In the genomic region with DNA sequence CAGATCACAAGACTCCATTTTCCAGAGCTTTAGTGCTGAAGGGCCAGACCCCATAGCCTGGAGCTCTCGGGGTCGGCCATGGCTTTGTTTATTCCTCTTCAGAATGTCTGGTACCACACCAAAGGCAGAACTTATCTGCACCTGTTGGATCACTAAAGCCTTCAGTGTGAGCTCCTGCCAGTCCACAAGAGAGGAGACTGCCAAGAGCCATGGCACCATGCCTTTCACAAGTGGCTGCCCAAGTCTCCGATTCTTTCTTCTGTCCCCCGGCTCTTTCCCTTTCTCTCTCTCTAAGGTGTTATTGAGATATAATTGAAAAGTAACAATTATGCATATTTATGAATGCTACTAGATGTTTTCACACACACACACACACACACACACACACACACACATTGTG, we compare ENCODE assay signal across 26 mouse cellular contexts. TPM values are rescaled to one million over a fixed set of nuclear protein-coding genes. Genes with fewer than 3 reads are reported as not detected.
DNase-seq lines count a peak whose midpoint lies in the region; ATAC-seq lines count a peak whose summit lies in the region.
"Had no signal": no experiment of that assay in that cellular context is flagged by ENCODE, and none has a peak within 500 bp of the region (broad histone marks: within the 10 kb centered on the region; RNA-seq: fewer than 3 reads in every experiment).

No protein-coding gene starts in this region.

- 74% methylated on average over 4 of the region's 4 CpGs for WGBS in embryonic facial prominence, embryonic 14.5 days
- WGBS in embryonic facial prominence, embryonic 10.5 days, result 83% methylated on average over 4 of the region's 4 CpGs

- peak; percentile 16 for DNase-seq in embryonic facial prominence, embryonic 14.5 days (ENCODE audit: low spot score)
- DNase-seq in embryonic facial prominence, embryonic 10.5 days (ENCODE audit: low spot score), result no peak
- peak; percentile 22 for DNase-seq in left cerebral cortex, postnatal 4 days
- no peak for DNase-seq in left cerebral cortex, postnatal 36 days (ENCODE audit: low spot score in 2 of 2)
- peak; percentile 40 for DNase-seq in gastrocnemius, postnatal 25 days
- no peak for DNase-seq in layer of hippocampus, adult 9-10 months (ENCODE audit: low spot score)
- DNase-seq: adrenal gland, adult 2 months; cerebellum, adult 11 months; cerebellum, adult 9-10 months; embryo, embryonic 11 days; heart, postnatal 14 days; kidney, adult 11 months had no signal

- no peak overlapping the region for H3K4me2 ChIP-seq in embryonic facial prominence, embryonic 14.5 days (ENCODE audit: low read depth, low read length)
- H3K4me2 ChIP-seq: embryonic facial prominence, embryonic 12.5 days; forebrain, embryonic 13.5 days; heart, embryonic 11.5 days; heart, embryonic 15.5 days; hindbrain, embryonic 13.5 days had no signal

- 0 out of 2 replicates have a peak, but pooled peaks cover under 1% of the 10 kb centered on the region for H3K4me1 ChIP-seq in embryonic facial prominence, embryonic 14.5 days (ENCODE audit: control insufficient read depth, insufficient read depth, low read length)
- peaks cover 6% of the 10 kb centered on the region for H3K4me1 ChIP-seq in embryonic facial prominence, embryonic 10.5 days
- H3K4me1 ChIP-seq: embryonic facial prominence, embryonic 12.5 days had no signal

- H3K27me3 ChIP-seq in embryonic facial prominence, embryonic 14.5 days (replicated peaks; ENCODE audit: control insufficient read depth, insufficient read depth, low read length), result no peaks in the 10 kb centered on the region
- H3K27me3 ChIP-seq in embryonic facial prominence, embryonic 10.5 days (replicated peaks; ENCODE audit: low read depth, poor library complexity, severe bottlenecking), result no peaks in the 10 kb centered on the region
- H3K27me3 ChIP-seq: embryonic facial prominence, embryonic 12.5 days; forebrain, embryonic 13.5 days; heart, embryonic 15.5 days; hindbrain, embryonic 13.5 days had no signal

- no peaks in the 10 kb centered on the region for H3K36me3 ChIP-seq in embryonic facial prominence, embryonic 14.5 days (ENCODE audit: control insufficient read depth, insufficient read depth, low read length)
- H3K36me3 ChIP-seq in embryonic facial prominence, embryonic 10.5 days (replicated peaks), result no peaks in the 10 kb centered on the region
- H3K36me3 ChIP-seq: embryonic facial prominence, embryonic 12.5 days; heart, embryonic 15.5 days; hindbrain, embryonic 13.5 days had no signal

- no peak for ATAC-seq in embryonic facial prominence, embryonic 14.5 days (ENCODE audit: low read depth)
- ATAC-seq: forebrain, embryonic 13.5 days; hindbrain, postnatal 0 days had no signal

- no peak overlapping the region for H3K4me3 ChIP-seq in embryonic facial prominence, embryonic 14.5 days (ENCODE audit: low read depth, low read length)
- H3K4me3 ChIP-seq in embryonic facial prominence, embryonic 10.5 days, result no peak overlapping the region
- H3K4me3 ChIP-seq: embryonic facial prominence, embryonic 12.5 days; forebrain, embryonic 13.5 days; heart, adult 2 months; heart, embryonic 15.5 days; hindbrain, embryonic 13.5 days had no signal

- H3K9me3 ChIP-seq in embryonic facial prominence, embryonic 14.5 days (ENCODE audit: control insufficient read depth, low read length), result no peaks in the 10 kb centered on the region
- H3K9me3 ChIP-seq in embryonic facial prominence, embryonic 10.5 days, result no peaks in the 10 kb centered on the region
- H3K9me3 ChIP-seq: embryonic facial prominence, embryonic 12.5 days; forebrain, embryonic 13.5 days; heart, embryonic 15.5 days; hindbrain, embryonic 13.5 days had no signal

- no peak overlapping the region for H3K9ac ChIP-seq in embryonic facial prominence, embryonic 14.5 days (ENCODE audit: low read depth, low read length)
- H3K9ac ChIP-seq: embryonic facial prominence, embryonic 12.5 days; forebrain, embryonic 13.5 days; heart, embryonic 15.5 days; hindbrain, embryonic 13.5 days had no signal

- intact Hi-C loops in left cerebral cortex, postnatal 4 days (cut with DNase I), result loop anchor here (10.0 kb wide), 1 partner anchor 465 kb away; no protein-coding TSS in a partner anchor
- intact Hi-C loops in left cerebral cortex, postnatal 36 days (cut with DNase I), result loop anchor here (10.0 kb wide), 2 partner anchors 315 to 495 kb away; no protein-coding TSS in a partner anchor

- H3K27ac ChIP-seq in embryonic facial prominence, embryonic 14.5 days (replicated peaks; ENCODE audit: low read depth, low read length), result no peak overlapping the region
- H3K27ac ChIP-seq in embryonic facial prominence, embryonic 10.5 days (replicated peaks), result no peak overlapping the region
- H3K27ac ChIP-seq: embryonic facial prominence, embryonic 12.5 days; forebrain, embryonic 13.5 days; heart, adult 2 months; heart, embryonic 15.5 days; hindbrain, embryonic 13.5 days; hindbrain, postnatal 0 days had no signal

RNA-seq across cellular contexts. Expression of gene Lrrc72, which starts 43.1 kb away (rescaled TPM):
- polyA plus RNA-seq in embryonic facial prominence, embryonic 14.5 days (2014; fragmentation: Nextera tagmentation; extraction: Ambion mirVana), result not detected in 2 replicates
- polyA plus RNA-seq in embryonic facial prominence, embryonic 10.5 days (2016; fragmentation: Nextera tagmentation; extraction: Ambion mirVana), result not detected in 2 replicates
- total RNA-seq in left cerebral cortex, postnatal 4 days (2021), result not detected
- not detected for total RNA-seq in left cerebral cortex, postnatal 36 days (2021)
- not detected for total RNA-seq in gastrocnemius, postnatal 25 days (2021)
- total RNA-seq: adrenal gland, adult 2 months; adrenal gland, postnatal 4 days; common myeloid progenitor, adult 5-6 weeks; ES-E14; heart, adult 2 months; heart, postnatal 14 days; hematopoietic stem cell, adult 5-6 weeks; hindbrain, postnatal 0 days had no signal
- polyA plus RNA-seq: adrenal gland, adult 2 months; brain, embryonic 14.5 days; embryonic facial prominence, embryonic 12.5 days; forebrain, embryonic 13.5 days; gonadal fat pad, adult 2 months; heart, adult 2 months; heart, embryonic 11.5 days; heart, embryonic 15.5 days; hindbrain, embryonic 13.5 days; hindbrain, postnatal 0 days; intestine, embryonic 14.5 days had no signal

RNA-seq across cellular contexts. Expression of gene Bzw2, which starts 52.2 kb away (rescaled TPM):
- polyA plus RNA-seq in embryonic facial prominence, embryonic 14.5 days (2014; fragmentation: Nextera tagmentation; extraction: Ambion mirVana), result 172 and 198 TPM in 2 replicates
- polyA plus RNA-seq in embryonic facial prominence, embryonic 10.5 days (2016; fragmentation: Nextera tagmentation; extraction: Ambion mirVana), result 301 and 303 TPM in 2 replicates
- 100 to 1,000 TPM; 252 to 269 TPM for total RNA-seq in left cerebral cortex, postnatal 4 days (2021)
- 10 to 100 TPM; 48.7 to 49.1 TPM for total RNA-seq in left cerebral cortex, postnatal 36 days (2021)
- 100 to 1,000 TPM in 1 of 2 experiments, 10 to 100 TPM in 1; 83.3 to 127 TPM for total RNA-seq in gastrocnemius, postnatal 25 days (2021)

RNA-seq across cellular contexts. Expression of gene Ankmy2, which starts 53.2 kb away (rescaled TPM):
- 33.3 and 37.8 TPM in 2 replicates for polyA plus RNA-seq in embryonic facial prominence, embryonic 14.5 days (2014; fragmentation: Nextera tagmentation; extraction: Ambion mirVana)
- 22.6 and 25.7 TPM in 2 replicates for polyA plus RNA-seq in embryonic facial prominence, embryonic 10.5 days (2016; fragmentation: Nextera tagmentation; extraction: Ambion mirVana)
- 10 to 100 TPM; 61.8 to 63.7 TPM for total RNA-seq in left cerebral cortex, postnatal 4 days (2021)
- total RNA-seq in left cerebral cortex, postnatal 36 days (2021), result 10 to 100 TPM; 50.3 to 54.1 TPM
- total RNA-seq in gastrocnemius, postnatal 25 days (2021), result 1 to 10 TPM; 6.3 to 6.4 TPM

Comparison
In these comparisons a context has a peak if more than half of its experiments do, and no peak if none do; other contexts are left out.
1. DNase-seq: peak in embryonic facial prominence, embryonic 14.5 days (single experiment), left cerebral cortex, postnatal 4 days (single experiment) and gastrocnemius, postnatal 25 days (single experiment); none in embryonic facial prominence, embryonic 10.5 days (single experiment), left cerebral cortex, postnatal 36 days (0 of 2) and layer of hippocampus, adult 9-10 months (single experiment).
2. RNA of gene Ankmy2, which starts 53.2 kb away (total RNA-seq): 61.8 to 63.7 TPM in left cerebral cortex, postnatal 4 days and 50.3 to 54.1 TPM in left cerebral cortex, postnatal 36 days; 6.3 to 6.4 TPM in gastrocnemius, postnatal 25 days; every median in the first group is over 4 times any median in the second.